Mouse (Mus musculus) midbrain, embryonic 10.5 days (tissue): Measurements from ENCODE around the gene Traf1. TPM values are rescaled to one million over a fixed set of nuclear protein-coding genes. Genes with fewer than 3 reads are reported as not detected.

Experiments used
- DNase-seq: peaks from one replicate; pipeline ENCODE4 v3.0.0-alpha.2; 2017; ENCODE audit warnings: low spot score
- H3K27ac ChIP-seq: fragments of 300-500 bp; sonication (generic); replicated peaks from 2 replicates; pipeline ENCODE4 v1.5.1; 2016; ENCODE audit warnings: mild to moderate bottlenecking
- H3K27me3 ChIP-seq: fragments of 300-500 bp; sonication (generic); 2 replicates; pipeline ENCODE4 v1.6.1; 2016; ENCODE audit warnings: low read depth, mild to moderate bottlenecking; ENCODE audit not compliant: poor library complexity, severe bottlenecking
- H3K36me3 ChIP-seq: fragments of 300-500 bp; sonication (generic); 2 replicates; pipeline ENCODE4 v1.6.1; 2016; ENCODE audit warnings: mild to moderate bottlenecking, moderate library complexity
- H3K4me1 ChIP-seq: fragments of 300-500 bp; sonication (generic); 2 replicates; pipeline ENCODE4 v1.6.1; 2016
- H3K4me3 ChIP-seq: fragments of 300-500 bp; sonication (generic); 2 replicates; pipeline ENCODE4 v1.5.1; 2016; ENCODE audit warnings: mild to moderate bottlenecking, moderate library complexity
- H3K9me3 ChIP-seq: fragments of 300-500 bp; sonication (generic); replicated peaks from 2 replicates; pipeline ENCODE4 v1.6.1; 2016; ENCODE audit warnings: mild to moderate bottlenecking
- WGBS: fragments of 180-500 bp; shearing (Covaris S2); methylation state at CpG from one replicate; pipeline ENCODE4 v1.1.7; 2016; 5-methylcytosine and 5-hydroxymethylcytosine counted together
- polyA plus RNA-seq: library from polyadenylated mRNA; unstranded; fragments of >200 nt; fragmentation: Nextera tagmentation; extraction: Ambion mirVana; gene quantifications from 2 replicates; pipeline ENCODE4 v1.2.1, GENCODE M21; 2016

Traf1 gene
- polyA plus RNA-seq, 1 experiment from 2014 or later: 0.12 TPM

GRCm38 (mm10) chr2:34964230-34964629, 2.7 kb upstream of the Traf1 start:
- Histone ChIP-seq H3K36me3 (no peaks in the 10 kb centered on the region), H3K9me3 (no peaks in the 10 kb centered on the region), H3K4me1 (peaks cover 29% of the 10 kb centered on the region), H3K4me3 (no peak overlapping the region), H3K27ac (no peak overlapping the region), H3K27me3 (peaks cover 14% of the 10 kb centered on the region)
- no peak for DNase-seq
- WGBS: 86% methylated on average over 6 of the region's 6 CpGs

GRCm38 (mm10) chr2:34963371-34963956, 1.9 kb upstream of the Traf1 start:
- 85% methylated on average over 13 of the region's 13 CpGs for WGBS
- DNase-seq: no peak
- peaks cover 29% of the 10 kb centered on the region for H3K4me1 ChIP-seq

GRCm38 (mm10) chr2:34962893-34963292, 1.3 kb upstream of the Traf1 start:
- peaks cover 14% of the 10 kb centered on the region for H3K27me3 ChIP-seq
- WGBS: 88% methylated on average over 9 of the region's 9 CpGs

More at GRCm38 (mm10) chr2:34963371-34963956, 1.9 kb upstream of the Traf1 start:
- H3K36me3 ChIP-seq: no peaks in the 10 kb centered on the region
- no peak overlapping the region for H3K27ac ChIP-seq
- peaks cover 14% of the 10 kb centered on the region for H3K27me3 ChIP-seq
- no peaks in the 10 kb centered on the region for H3K9me3 ChIP-seq
- no peak overlapping the region for H3K4me3 ChIP-seq

GRCm38 (mm10) chr2:34962211-34962610, 639 bp upstream of the Traf1 start:
- no peak overlapping the region for H3K4me3 ChIP-seq
- H3K9me3 ChIP-seq: no peaks in the 10 kb centered on the region
- DNase-seq: no peak
- H3K27me3 ChIP-seq: peaks cover 14% of the 10 kb centered on the region
- no peak overlapping the region for H3K27ac ChIP-seq
- H3K4me1 ChIP-seq: peaks cover 29% of the 10 kb centered on the region
- no peaks in the 10 kb centered on the region for H3K36me3 ChIP-seq
- WGBS: 81% methylated on average over 2 of the region's 2 CpGs

More at GRCm38 (mm10) chr2:34962893-34963292, 1.3 kb upstream of the Traf1 start:
- Histone ChIP-seq H3K27ac (no peak overlapping the region), H3K4me3 (no peak overlapping the region), H3K9me3 (no peaks in the 10 kb centered on the region), H3K36me3 (no peaks in the 10 kb centered on the region), H3K4me1 (peaks cover 29% of the 10 kb centered on the region)
- DNase-seq: no peak

GRCm38 (mm10) chr2:34960966-34961365, 606 bp downstream of the Traf1 start:
- peaks cover 28% of the 10 kb centered on the region for H3K4me1 ChIP-seq
- 78% methylated on average over 6 of the region's 6 CpGs for WGBS
- H3K4me3 ChIP-seq: peak overlapping the region; percentile 34; the same call in 1 of the 2 replicates
- no peaks in the 10 kb centered on the region for H3K36me3 ChIP-seq
- DNase-seq: no peak
- peaks cover 14% of the 10 kb centered on the region for H3K27me3 ChIP-seq
- no peak overlapping the region; the same call in 1 of the 2 replicates for H3K27ac ChIP-seq
- no peaks in the 10 kb centered on the region for H3K9me3 ChIP-seq

GRCm38 (mm10) chr2:34960466-34960865, 1.1 kb downstream of the Traf1 start:
- 87% methylated on average over 5 of the region's 5 CpGs for WGBS
- Histone ChIP-seq H3K27me3 (peaks cover 14% of the 10 kb centered on the region), H3K27ac (no peak overlapping the region), H3K9me3 (no peaks in the 10 kb centered on the region), H3K36me3 (no peaks in the 10 kb centered on the region), H3K4me1 (peaks cover 23% of the 10 kb centered on the region), H3K4me3 (no peak overlapping the region)
- DNase-seq: no peak

- 90% methylated on average over 7 of the region's 7 CpGs for WGBS
- Histone ChIP-seq H3K27ac (no peak overlapping the region), H3K9me3 (no peaks in the 10 kb centered on the region), H3K4me3 (no peak overlapping the region), H3K27me3 (peaks cover 14% of the 10 kb centered on the region), H3K4me1 (peaks cover 6% of the 10 kb centered on the region), H3K36me3 (no peaks in the 10 kb centered on the region)
- no peak for DNase-seq
Measured at GRCm38 (mm10) chr2:34958582-34958981, 3.0 kb downstream of the Traf1 start.

GRCm38 (mm10) chr2:34958036-34958435, 3.5 kb downstream of the Traf1 start:
- Histone ChIP-seq H3K27me3 (peaks cover 14% of the 10 kb centered on the region), H3K27ac (no peak overlapping the region), H3K9me3 (no peaks in the 10 kb centered on the region), H3K36me3 (no peaks in the 10 kb centered on the region), H3K4me3 (no peak overlapping the region), H3K4me1 (peaks cover 5% of the 10 kb centered on the region)
- DNase-seq: no peak
- WGBS: 80% methylated on average over 7 of the region's 7 CpGs

- H3K27ac ChIP-seq: no peak overlapping the region
- no peak for DNase-seq
- H3K36me3 ChIP-seq: no peaks in the 10 kb centered on the region
- no peaks in the 10 kb centered on the region for H3K9me3 ChIP-seq
- peaks cover 14% of the 10 kb centered on the region for H3K27me3 ChIP-seq
- H3K4me3 ChIP-seq: no peak overlapping the region
- WGBS: 71% methylated on average over 1 of the region's 1 CpGs
- peaks cover 5% of the 10 kb centered on the region for H3K4me1 ChIP-seq
Measured at GRCm38 (mm10) chr2:34957405-34957804, 4.2 kb downstream of the Traf1 start.

- Histone ChIP-seq H3K27me3 (peaks cover 14% of the 10 kb centered on the region), H3K4me1 (peaks cover 5% of the 10 kb centered on the region), H3K27ac (no peak overlapping the region), H3K9me3 (no peaks in the 10 kb centered on the region), H3K4me3 (no peak overlapping the region), H3K36me3 (no peaks in the 10 kb centered on the region)
- 66% methylated on average over 5 of the region's 5 CpGs for WGBS
- DNase-seq: no peak
Measured at GRCm38 (mm10) chr2:34956941-34957340, 4.6 kb downstream of the Traf1 start.

GRCm38 (mm10) chr2:34954344-34954743, 7.2 kb downstream of the Traf1 start:
- Histone ChIP-seq H3K4me1 (no peaks in the 10 kb centered on the region), H3K4me3 (no peak overlapping the region), H3K27me3 (no peaks in the 10 kb centered on the region), H3K27ac (no peak overlapping the region), H3K9me3 (no peaks in the 10 kb centered on the region), H3K36me3 (no peaks in the 10 kb centered on the region)
- DNase-seq: no peak

GRCm38 (mm10) chr2:34953547-34954116, 7.9 kb downstream of the Traf1 start:
- no peaks in the 10 kb centered on the region for H3K36me3 ChIP-seq
- no peak overlapping the region for H3K27ac ChIP-seq
- no peak overlapping the region for H3K4me3 ChIP-seq
- WGBS: 77% methylated on average over 2 of the region's 2 CpGs
- H3K27me3 ChIP-seq: no peaks in the 10 kb centered on the region
- no peaks in the 10 kb centered on the region for H3K9me3 ChIP-seq
- DNase-seq: no peak
- H3K4me1 ChIP-seq: no peaks in the 10 kb centered on the region

GRCm38 (mm10) chr2:34953018-34953417, 8.6 kb downstream of the Traf1 start:
- WGBS: 78% methylated on average over 4 of the region's 4 CpGs
- Histone ChIP-seq H3K4me3 (no peak overlapping the region), H3K27me3 (no peaks in the 10 kb centered on the region), H3K4me1 (no peaks in the 10 kb centered on the region), H3K27ac (no peak overlapping the region), H3K9me3 (no peaks in the 10 kb centered on the region), H3K36me3 (no peaks in the 10 kb centered on the region)
- no peak for DNase-seq
